Mouse (Mus musculus) heart, adult 2 months (tissue): ENCODE data around the gene Endod1. TPM values are rescaled to one million over a fixed set of nuclear protein-coding genes. Genes with fewer than 3 reads are reported as not detected.

Experiments
- DNase-seq, 2 experiments: peaks; one replicate each; pipeline ENCODE4 v3.0.0; 2021
- H3K27ac ChIP-seq: fragments of 200-600 bp; 2 replicates; pipeline ENCODE4 v1.8.1; 2022
- H3K27me3 ChIP-seq: fragments of 200-500 bp; 2 replicates; pipeline ENCODE4 v1.6.1; 2012; ENCODE audit warnings: mild to moderate bottlenecking, low read length, inconsistent platforms, mixed read lengths; ENCODE audit not compliant: control insufficient read depth, insufficient read depth
- H3K36me3 ChIP-seq: fragments of 200-500 bp; 2 replicates; pipeline ENCODE4 v1.6.1; 2012; ENCODE audit warnings: low read length, inconsistent platforms; ENCODE audit not compliant: control insufficient read depth, insufficient read depth
- H3K4me1 ChIP-seq: fragments of 200-500 bp; 2 replicates; pipeline ENCODE4 v1.6.1; 2011; ENCODE audit warnings: low read length; ENCODE audit not compliant: control insufficient read depth, insufficient read depth
- H3K4me3 ChIP-seq: fragments of 200-600 bp; 2 replicates; pipeline ENCODE4 v1.8.1; 2022
- H3K79me2 ChIP-seq: fragments of 200-500 bp; replicated peaks from 2 replicates; pipeline ENCODE4 v1.6.1; 2012; ENCODE audit warnings: mild to moderate bottlenecking, inconsistent platforms, low read length, moderate library complexity, mixed read lengths; ENCODE audit not compliant: control insufficient read depth, insufficient read depth
- H3K9ac ChIP-seq: fragments of 200-500 bp; 2 replicates; pipeline ENCODE4 v1.6.1; 2012; ENCODE audit warnings: low read depth, mild to moderate bottlenecking, control low read depth, inconsistent platforms, low read length, mixed read lengths
- CTCF ChIP-seq: fragments of 200-600 bp; IDR thresholded peaks from 2 replicates; pipeline ENCODE4 v1.8.1; 2022; ENCODE audit warnings: antibody characterized with exemption, mild to moderate bottlenecking, moderate library complexity
- EP300 ChIP-seq: fragments of 200-500 bp; IDR thresholded peaks from 2 replicates; pipeline ENCODE4 v1.6.1; 2011; ENCODE audit warnings: low read depth, low read length, control low read depth; ENCODE audit not compliant: insufficient read depth
- POLR2A ChIP-seq: fragments of 200-500 bp; IDR thresholded peaks from 2 replicates; pipeline ENCODE4 v1.6.1; 2011; ENCODE audit warnings: mild to moderate bottlenecking, low read depth, low read length, control low read depth; ENCODE audit not compliant: insufficient read depth
- WGBS: fragments of 180-500 bp; shearing (Covaris S2); methylation state at CpG from one replicate; pipeline ENCODE4 v1.1.7; 2018; 5-methylcytosine and 5-hydroxymethylcytosine counted together
- intact Hi-C: fragments of 180-260 bp; cut with DNase I; formaldehyde crosslinking; loops from one replicate; pipeline ENCODE4 v1.15.1; 2025
- polyA plus RNA-seq: library from polyadenylated mRNA; depleted of rRNA; stranded (reverse); fragments of >200 nt; gene quantifications from 2 replicates; pipeline ENCODE4 v1.2.3, GENCODE M21; 2012
- total RNA-seq, 2 experiments: library from RNA; stranded (reverse); gene quantifications; 2 replicates each; pipeline ENCODE4 v1.2.3; 2021

The Endod1 gene
- total and polyA plus RNA-seq, 3 experiments = 7.9 to 9.3 (median 8.0) TPM

- WGBS = 87% methylated on average over 9 of the region's 9 CpGs
- intact Hi-C loops = no loop called here
- H3K27me3 ChIP-seq = no peaks in the 10 kb centered on the region
- H3K36me3 ChIP-seq = peaks cover 4% of the 10 kb centered on the region; the same call in 1 of the 2 replicates
- H3K79me2 ChIP-seq = no peaks in the 10 kb centered on the region
- H3K9ac ChIP-seq = no peak overlapping the region
- DNase-seq = no peak
- peak overlapping the region; percentile 64 for H3K27ac ChIP-seq
- no peak for TF ChIP-seq CTCF
- TF ChIP-seq POLR2A = no peak
- no peak for TF ChIP-seq EP300
- H3K4me3 ChIP-seq = no peak overlapping the region
- H3K4me1 ChIP-seq = peaks cover 8% of the 10 kb centered on the region
These were observed 16.6 kb downstream of the Endod1 start for GRCm38 (mm10) chr9:14364719-14365118.

- intact Hi-C loops = no loop called here
- no peak for TF ChIP-seq EP300
- no peak for TF ChIP-seq POLR2A
- no peak for TF ChIP-seq CTCF
- no peak overlapping the region for H3K27ac ChIP-seq
- H3K4me3 ChIP-seq = no peak overlapping the region
- DNase-seq = no peak
- peaks cover 8% of the 10 kb centered on the region for H3K4me1 ChIP-seq
- no peaks in the 10 kb centered on the region for H3K27me3 ChIP-seq
- peaks cover 4% of the 10 kb centered on the region; the same call in 1 of the 2 replicates for H3K36me3 ChIP-seq
- H3K9ac ChIP-seq = no peak overlapping the region
- no peaks in the 10 kb centered on the region for H3K79me2 ChIP-seq
- 83% methylated on average over 6 of the region's 6 CpGs for WGBS
These were observed 17.8 kb downstream of the Endod1 start for GRCm38 (mm10) chr9:14363540-14363939.

GRCm38 (mm10) chr9:14362068-14362768 is 19.1 kb downstream of the Endod1 start:
- H3K27ac ChIP-seq = no peak overlapping the region
- H3K79me2 ChIP-seq = no peaks in the 10 kb centered on the region
- H3K4me1 ChIP-seq = peaks cover 8% of the 10 kb centered on the region
- 93% methylated on average over 8 of the region's 8 CpGs for WGBS
- H3K4me3 ChIP-seq = no peak overlapping the region
- DNase-seq = no peak
- peaks cover 4% of the 10 kb centered on the region; the same call in 1 of the 2 replicates for H3K36me3 ChIP-seq
- no peak overlapping the region for H3K9ac ChIP-seq
- TF ChIP-seq EP300 = no peak
- TF ChIP-seq POLR2A = no peak
- no peak for TF ChIP-seq CTCF
- intact Hi-C loops = no loop called here
- no peaks in the 10 kb centered on the region for H3K27me3 ChIP-seq

GRCm38 (mm10) chr9:14357033-14357432 is 24.3 kb downstream of the Endod1 start:
- Histone ChIP-seq H3K79me2 (no peaks in the 10 kb centered on the region), H3K36me3 (no peaks in the 10 kb centered on the region), H3K9ac (no peak overlapping the region), H3K27ac (no peak overlapping the region), H3K4me3 (no peak overlapping the region), H3K4me1 (no peaks in the 10 kb centered on the region), H3K27me3 (no peaks in the 10 kb centered on the region)
- intact Hi-C loops = no loop called here
- DNase-seq = no peak
- 94% methylated on average over 4 of the region's 4 CpGs for WGBS
- TF ChIP-seq EP300 (no peak), CTCF (peak; percentile 42)

GRCm38 (mm10) chr9:14354852-14355251 is 26.5 kb downstream of the Endod1 start:
- H3K4me3 ChIP-seq = no peak overlapping the region
- DNase-seq = no peak
- TF ChIP-seq POLR2A (no peak), CTCF (no peak), EP300 (no peak)
- H3K27me3 ChIP-seq = no peaks in the 10 kb centered on the region
- no peak overlapping the region for H3K9ac ChIP-seq
- H3K27ac ChIP-seq = no peak overlapping the region
- intact Hi-C loops = no loop called here
- 88% methylated on average over 6 of the region's 6 CpGs for WGBS
- H3K79me2 ChIP-seq = no peaks in the 10 kb centered on the region
- H3K4me1 ChIP-seq = no peaks in the 10 kb centered on the region
- no peaks in the 10 kb centered on the region for H3K36me3 ChIP-seq

GRCm38 (mm10) chr9:14352337-14352736 is 29.0 kb downstream of the Endod1 start:
- Histone ChIP-seq H3K27me3 (no peaks in the 10 kb centered on the region), H3K4me1 (no peaks in the 10 kb centered on the region), H3K79me2 (no peaks in the 10 kb centered on the region), H3K36me3 (no peaks in the 10 kb centered on the region), H3K27ac (no peak overlapping the region), H3K9ac (no peak overlapping the region), H3K4me3 (no peak overlapping the region)
- intact Hi-C loops = no loop called here
- DNase-seq = no peak
- no peak for TF ChIP-seq POLR2A
- no peak for TF ChIP-seq EP300
- TF ChIP-seq CTCF = no peak
- WGBS = 81% methylated on average over 1 of the region's 1 CpGs
